Mouse (Mus musculus) heart, adult 11 months (tissue): ENCODE measurements around the gene Eprs.
A peak's percentile ranks its signal among the peaks of the same experiment; 100 is the strongest.

Experiments
- DNase-seq: peaks from one replicate; pipeline ENCODE4 v3.0.0; 2022

Gene Eprs

DNA sequence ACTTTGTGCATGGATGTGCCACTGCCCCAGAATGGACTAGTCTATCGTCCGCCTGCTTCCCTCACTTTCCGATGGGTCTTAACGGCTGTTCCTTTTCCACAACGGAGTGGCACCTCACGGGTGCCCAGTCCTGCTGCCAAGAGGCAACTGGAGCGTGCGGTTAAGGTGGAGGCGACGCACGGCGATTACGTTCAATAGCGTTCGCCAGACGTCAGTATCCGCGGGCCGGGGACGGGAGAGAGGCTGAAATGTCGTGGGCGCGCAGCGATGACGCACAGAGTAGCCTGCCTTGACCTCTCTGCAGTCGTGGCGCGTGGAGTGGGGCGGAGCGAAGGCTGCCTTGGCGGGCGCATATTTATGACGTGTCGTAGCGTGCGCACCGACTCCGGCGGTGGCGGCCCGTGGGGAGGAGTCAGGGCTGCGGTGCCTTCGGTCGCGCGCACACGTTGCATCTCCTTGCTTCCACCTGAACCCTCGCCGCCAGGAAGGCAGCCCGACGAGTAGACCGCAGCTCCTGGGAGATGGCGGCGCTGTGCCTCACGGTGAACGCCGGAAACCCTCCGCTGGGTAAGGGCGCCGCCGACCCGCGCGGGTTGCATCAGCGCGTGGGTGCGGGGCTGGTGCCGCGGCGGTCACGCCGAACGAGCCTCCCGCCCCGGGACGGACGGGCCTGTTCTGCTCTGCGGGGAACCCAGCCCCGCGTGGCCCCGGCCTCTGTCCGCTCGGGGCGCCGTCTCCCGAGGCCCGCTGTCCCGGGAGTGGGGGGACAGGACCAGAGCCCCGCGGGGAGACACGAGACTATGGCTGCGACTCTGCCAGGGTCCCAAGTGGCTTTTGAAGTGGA lies at the start of gene Eprs:
Gene Eprs (plus strand): TSS at position 368 of the 844 bp plus-strand sequence.
- peak; percentile 100 for DNase-seq

DNA sequence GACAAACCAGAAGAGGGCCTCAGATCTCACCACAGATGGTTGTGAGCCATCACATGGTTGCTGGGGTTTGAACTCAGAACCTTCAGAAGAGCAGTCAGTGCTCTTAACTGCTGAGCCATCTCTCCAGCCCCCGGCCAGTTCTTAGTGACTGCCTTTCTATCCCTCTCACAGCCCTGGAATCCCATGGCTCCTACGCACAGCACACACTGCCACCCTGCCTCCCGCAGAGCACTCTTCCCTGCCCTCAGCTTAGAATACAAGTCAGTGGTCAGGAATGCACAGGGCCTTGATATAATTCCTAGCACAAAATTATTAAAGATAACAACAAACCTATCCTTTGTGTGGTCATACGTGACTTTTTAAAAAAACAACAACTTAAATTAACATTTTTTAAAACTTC lies 48.3 kb upstream of the Eprs start:
- peak; percentile 71 for DNase-seq

DNA sequence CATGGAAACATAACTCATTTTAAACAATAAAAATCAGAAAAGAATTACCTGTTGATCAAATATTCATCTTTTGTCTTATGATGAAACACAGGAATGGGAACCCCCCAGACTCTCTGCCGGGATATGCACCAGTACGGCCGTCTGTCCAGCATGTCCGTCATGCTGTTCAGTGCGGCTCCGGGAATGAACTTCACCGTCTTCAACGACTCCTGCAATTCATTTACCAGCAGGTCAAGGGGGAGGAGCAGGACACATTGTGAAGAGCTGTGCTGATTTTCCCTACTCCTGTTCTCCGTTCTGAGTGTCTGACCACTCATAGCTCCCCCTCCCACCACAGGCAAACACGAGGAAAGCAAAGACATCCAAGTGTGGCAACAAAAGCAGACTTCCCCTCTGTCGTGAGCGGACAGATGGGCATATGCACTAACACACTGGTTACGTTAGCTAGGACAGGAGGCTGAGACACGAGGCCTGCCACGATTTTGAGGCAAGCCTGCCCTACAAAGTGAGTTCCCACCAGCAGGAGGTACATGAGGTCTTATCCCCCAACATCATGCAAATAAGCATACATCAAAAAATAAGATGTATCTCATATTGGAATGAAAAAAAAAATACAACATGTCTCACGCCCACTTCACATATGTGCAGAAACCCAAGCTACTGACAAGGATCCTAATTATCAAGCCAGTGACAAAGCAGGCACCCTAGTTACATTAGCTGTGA lies 46.8 kb upstream of the Eprs start:
- peak; percentile 59 for DNase-seq

DNA sequence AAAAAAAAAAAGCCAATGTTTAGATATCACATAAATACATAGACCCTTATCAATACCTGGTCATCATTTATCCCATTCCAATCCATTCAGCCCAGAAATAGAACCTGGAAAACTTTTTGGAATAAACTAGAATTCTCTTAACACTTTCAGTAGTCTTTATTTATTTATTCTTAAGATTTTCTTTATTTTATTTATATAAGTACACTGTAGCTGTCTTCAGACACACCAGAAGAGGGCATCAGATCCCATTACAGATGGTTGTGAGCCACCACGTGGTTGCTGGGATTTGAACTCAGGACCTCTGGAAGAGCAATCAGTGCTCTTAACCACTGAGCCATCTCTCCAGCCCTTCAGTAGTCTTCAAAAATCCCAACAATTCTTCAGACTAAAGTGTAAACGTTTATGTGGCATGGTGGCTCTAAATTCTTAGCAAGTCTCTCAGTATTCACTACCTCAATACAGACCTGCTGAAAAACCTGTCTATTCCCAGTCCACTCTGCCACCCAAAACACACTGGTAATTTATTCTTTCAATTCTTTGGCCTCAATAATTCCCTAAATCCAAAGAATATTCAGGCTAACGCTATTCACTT lies 35.0 kb upstream of the Eprs start:
- peak; percentile 17 for DNase-seq

DNA sequence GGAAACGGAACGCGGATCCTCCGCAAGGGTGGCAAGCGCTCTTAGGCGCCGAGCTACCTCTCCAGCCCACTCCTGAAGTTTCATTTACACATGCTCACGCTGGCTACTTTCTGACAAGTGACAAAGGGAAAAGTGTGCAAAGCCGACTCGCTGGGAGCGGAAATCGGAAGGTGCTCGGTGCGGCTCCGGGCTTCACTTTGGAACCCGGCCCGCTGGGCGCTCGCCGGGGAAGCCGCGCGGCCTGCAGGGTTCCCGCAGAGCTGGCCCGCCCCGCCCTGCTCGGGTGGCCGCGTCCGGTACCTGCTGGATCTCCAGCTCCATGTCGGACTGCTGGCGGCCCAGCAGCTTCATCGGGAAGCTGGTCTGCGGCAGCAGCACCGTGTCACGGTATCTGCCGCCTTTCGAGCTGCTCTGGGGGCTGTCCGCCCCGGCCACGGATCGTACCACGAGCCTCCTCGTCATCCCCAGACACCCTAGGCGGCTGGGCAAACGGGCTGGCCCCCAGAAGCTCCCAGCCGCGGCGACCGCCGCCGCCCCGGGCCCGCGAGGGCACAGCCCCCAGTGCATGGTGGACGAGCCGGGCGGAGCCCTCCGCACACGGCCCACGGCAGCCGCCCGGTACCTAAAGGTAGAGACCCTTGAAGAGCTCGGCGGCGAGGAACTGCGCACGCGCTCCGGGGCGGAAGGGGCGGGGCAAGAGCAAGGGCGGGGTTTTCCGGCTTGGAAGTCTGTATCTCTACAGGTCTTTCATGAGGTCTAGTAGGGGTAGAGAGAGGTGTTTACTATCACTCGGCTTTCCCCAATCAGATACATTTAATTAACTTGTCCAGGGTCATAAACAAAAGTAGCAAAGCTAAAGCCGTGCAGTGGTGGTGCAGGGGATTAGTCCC lies 33.9 kb upstream of the Eprs start, which contains the start of gene Iars2:
Gene Iars2 (minus strand): TSS at position 676 of the 890 bp plus-strand sequence.
- DNase-seq: peak; percentile 99

DNA sequence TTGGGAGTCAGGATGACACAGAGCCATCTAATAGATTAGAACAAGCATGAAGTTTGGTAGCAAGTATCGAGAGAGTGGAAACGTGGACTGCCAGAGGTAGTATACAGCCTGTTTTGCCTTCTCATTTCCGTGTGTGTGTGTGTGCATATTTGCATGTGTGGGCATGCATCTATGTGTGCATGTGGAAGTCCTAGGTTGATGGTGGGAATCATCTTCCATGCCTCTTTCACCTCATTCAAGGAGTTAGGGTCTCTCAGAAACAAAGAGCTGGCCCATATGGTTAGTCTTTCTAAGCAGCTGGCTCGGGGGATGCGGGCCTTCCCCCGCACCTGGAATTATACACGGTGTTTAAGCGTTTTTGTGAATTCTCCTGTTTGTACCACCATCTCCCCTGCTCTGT lies 33.0 kb upstream of the Eprs start:
- DNase-seq: peak; percentile 83

DNA sequence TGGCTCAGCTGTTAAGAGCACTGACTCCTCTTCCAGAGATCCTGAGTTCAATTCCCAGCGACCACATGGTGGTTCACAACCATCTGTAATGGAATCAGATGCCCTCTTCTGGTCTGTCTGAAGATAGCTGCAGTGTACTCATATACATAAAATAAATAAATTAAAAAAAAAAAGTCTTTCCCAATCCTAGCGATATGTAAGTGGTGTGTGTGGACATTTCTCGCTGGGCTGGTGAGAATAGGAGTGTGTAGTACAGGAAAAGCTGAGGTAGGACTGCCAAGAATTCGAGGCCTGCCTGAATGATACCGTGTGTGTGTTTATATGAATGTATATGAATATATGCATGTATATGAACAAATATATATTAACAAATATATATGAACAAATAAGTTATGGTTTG lies 31.5 kb upstream of the Eprs start:
- no peak for DNase-seq

DNA sequence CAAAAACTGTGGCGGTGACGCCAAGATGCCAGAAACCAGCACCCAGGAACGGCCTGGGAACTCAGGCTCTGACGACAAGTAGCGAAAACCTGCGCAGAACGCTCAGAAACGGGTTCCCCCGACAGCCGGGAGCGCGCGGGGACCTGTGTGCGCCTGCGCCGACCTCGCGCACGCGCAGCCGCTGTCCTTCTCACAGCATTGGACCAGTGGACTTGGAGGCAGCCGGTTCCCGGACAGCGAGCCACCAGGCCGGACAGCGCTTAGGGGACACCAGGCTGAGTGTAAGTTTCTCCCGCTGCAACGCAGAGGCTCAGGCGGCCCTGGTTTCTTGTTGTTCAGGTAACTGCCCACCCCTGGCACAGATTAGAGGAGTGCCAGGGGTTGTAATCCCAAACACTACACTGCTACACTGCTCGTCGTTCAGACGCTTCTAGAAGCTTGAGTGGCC lies 30.8 kb upstream of the Eprs start, which contains the start of gene Bpnt1:
Gene Bpnt1 (plus strand): TSS at position 167 of the 448 bp plus-strand sequence.
- DNase-seq: peak; percentile 100

DNA sequence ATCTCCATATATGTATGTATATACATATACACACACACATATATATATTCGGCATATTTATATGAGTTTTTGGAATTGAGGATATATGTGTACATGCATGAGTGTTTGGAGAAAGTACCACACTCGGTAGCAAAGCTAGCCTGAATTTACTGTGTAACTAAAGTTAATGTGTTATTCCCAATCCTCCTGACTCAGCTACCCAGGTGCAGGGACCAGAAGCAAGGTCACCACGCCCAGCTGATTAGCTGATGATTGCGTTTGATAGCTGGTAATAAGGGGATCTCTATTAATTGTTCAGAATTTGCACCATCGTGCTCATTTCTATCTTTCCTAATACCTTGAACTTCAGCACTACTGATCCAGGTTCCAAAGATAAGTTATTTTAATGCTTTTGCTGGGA lies 29.2 kb upstream of the Eprs start:
- DNase-seq: no peak

DNA sequence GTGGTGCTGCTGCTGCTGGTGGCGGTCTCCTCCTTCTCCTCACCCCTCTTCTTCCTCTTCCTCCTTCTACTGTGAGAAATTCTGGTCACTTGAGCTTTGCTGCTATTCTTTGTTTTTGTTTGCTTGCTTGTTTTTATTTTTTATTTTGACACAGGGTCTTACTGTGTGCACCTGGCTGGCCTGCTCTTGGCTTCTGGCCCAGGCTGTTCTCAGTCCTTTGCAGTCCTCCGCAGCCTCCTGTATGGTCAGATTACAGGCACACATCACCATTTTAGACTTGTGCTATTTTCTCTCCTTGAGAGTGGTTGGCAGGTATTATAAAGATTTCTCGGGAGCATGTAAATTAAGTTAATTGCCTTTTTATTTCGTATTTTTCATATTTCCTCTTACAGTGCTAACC lies 28.7 kb upstream of the Eprs start:
- peak; percentile 85 for DNase-seq

DNA sequence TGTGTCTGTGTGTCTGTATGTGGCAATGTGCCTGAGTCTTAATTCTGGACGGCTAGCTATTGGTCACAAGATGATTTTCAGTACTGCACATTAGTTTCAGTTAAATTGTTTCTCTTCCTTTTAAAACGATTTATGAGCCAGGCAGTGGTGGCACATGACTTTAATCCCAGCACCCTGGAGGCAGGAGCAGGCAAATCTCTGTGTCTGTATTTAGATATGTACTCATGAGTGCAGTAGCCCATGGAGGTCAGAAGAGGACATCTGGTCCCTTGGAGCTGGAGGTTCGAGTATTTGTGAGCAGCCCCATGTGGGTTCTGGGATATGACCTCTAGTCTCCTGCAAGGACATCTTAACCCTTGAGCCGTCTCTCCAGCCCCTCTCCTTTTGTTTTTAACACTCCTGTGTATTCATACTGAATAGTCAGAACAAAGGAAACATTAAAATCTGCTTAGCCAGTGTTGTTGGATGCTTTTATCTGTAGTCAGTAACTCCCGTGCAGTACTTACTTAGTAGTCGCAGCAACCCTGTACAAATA lies 27.5 kb upstream of the Eprs start:
- DNase-seq: no peak

DNA sequence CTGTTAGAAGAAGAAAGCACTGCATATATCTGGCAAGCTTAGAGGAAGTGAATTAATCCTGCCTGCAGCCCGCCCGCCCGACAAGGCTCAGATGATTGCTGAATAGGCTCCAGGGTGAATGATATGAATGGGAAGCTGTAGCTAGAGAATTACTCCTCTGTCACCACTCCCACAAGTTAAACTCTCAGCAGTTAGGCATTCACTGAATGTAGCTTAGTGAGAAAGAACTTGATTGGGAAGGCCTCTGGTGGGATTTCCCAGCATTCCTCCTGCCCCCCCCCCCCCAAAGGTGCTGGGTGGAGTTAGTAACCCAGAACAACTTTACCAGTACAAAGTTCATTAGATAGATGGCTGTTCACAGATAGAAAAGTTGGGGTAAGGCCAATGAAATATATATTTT lies 26.3 kb upstream of the Eprs start:
- DNase-seq: no peak

DNA sequence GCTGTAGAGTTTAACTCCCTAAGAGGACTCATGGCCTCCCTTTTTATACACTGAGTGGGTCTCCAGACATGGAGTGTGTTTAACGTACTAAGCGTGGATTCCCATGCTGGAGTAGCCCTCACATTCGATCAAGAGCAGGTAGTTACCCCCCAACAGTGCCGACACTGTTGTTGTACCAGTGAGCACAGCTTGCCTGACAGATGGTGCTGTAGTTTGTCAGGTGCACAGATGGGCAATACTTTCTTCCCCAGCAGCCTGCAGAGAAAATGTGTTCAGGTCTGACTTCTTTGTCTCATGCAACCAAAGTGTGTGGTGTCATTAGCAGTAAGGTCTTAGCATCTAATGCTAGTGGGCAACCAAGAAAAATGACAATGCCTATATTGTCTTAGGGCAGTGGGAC lies 20.4 kb upstream of the Eprs start:
- peak; percentile 46 for DNase-seq

DNA sequence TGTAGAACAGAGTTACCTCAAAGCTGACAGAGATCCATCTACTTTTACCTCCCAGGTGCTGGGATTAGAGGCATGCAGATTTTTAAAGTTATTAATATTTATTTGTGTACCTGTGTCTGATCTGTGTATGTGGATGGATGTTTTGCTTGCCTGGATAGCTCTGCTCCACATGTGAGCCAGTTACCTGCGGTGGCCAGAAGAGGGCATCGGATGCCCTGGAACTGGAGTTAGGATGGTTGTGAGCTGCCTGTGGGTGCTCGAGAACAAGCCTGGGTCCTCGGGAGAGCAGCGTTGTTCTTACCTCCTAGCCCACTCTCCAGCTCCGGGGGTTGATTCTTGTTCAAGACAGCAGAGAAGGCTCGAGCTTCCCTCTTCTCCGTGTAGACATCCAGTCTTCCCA lies 19.4 kb upstream of the Eprs start:
- peak; percentile 36 for DNase-seq

DNA sequence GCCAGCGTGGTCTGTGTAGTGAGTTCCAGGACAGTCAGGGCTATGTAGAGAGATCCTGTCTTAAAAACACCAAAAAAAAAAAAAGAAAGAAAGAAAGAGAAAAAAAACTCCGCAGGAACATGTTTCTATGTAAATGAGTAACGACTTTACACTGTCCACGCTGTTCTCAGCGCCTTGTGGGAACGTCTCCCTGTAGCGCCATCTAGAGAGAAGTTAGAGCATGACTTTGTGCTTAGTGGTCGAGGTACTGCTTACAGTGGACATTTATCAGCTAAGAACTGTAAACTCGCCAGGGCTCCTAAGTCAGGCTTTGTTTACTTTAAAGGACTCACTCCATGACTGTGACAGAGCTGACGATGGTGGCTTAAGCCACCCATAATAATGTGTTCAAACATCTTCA lies 16.7 kb upstream of the Eprs start:
- peak; percentile 23 for DNase-seq

DNA sequence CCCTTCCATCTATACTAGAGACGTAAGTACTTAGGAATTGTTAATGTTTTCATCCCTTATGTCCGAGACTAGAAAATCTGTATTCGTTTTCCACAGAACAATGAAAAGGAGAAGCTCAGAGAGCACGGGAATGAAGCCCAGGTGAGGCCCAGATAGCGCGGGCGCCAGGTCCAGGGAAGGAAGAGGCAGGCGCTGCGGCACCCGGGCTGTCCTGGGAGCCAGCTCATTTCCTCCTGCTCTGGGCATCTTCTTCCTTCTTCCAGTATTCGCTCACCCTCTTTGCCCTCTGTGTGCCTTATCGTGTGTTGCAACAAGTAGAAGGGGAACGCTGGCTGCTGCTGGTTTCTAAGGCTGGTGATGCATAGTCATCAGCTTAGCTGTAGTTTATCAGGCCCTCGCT lies 13.1 kb upstream of the Eprs start:
- DNase-seq: peak; percentile 66

DNA sequence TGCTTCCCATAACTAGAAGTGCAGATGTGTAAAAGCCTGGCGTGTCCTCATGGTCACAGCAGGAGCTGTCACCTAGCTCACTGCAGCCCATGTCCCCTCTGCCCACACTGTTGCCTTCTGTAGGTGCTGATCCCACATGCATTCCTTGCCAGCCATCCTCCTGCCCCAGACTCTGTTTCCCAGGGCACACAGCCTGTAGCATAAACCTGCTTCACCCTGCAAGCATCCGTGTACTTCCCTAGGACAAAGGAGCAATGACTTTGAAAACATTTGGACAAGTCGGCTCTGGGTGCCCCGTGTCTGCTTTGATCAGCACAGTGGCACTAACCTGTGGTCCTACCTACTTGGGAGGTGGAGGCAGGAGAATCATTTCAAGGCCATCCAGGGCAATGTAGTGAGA lies 12.2 kb upstream of the Eprs start:
- DNase-seq: peak; percentile 68

DNA sequence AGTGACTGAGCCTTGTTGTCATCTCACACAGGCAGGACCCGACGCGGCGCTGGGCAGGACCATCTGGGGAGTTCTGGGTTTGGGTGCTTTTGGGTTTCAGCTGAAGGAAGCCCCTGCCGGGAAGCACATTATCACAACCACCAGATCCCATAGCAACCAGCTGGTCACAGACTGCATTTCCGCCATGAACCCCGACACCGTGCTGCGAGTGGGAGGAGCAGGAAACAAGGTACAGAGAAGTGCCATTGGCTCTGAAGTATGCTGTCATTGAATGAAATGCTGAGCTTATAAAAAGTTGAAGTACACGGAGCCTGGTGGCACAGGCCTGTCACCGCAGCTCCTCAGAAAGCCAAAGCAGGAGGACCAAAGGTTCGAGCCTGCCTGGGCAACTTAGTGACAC lies 10.7 kb upstream of the Eprs start:
- peak; percentile 61 for DNase-seq

DNA sequence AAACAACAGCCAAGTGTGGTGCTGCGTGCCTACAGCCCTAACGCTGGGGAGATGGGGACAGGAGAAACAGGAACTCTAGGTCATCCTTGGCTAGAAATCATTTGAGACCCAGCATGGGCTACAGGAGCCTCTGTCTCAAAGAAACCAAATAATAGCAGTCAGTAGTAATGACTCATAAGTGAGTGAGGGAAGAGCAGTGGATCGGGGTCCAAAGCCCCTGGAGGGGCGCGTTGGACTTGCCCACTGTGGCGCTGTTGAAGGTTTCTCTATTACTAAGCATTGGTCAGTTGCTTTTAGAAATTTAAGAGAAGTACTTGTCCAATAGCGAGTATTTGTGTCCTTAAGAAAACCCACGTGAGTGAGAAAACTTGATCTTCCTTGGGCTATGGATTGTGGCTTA lies 9.5 kb upstream of the Eprs start:
- peak; percentile 77 for DNase-seq

DNA sequence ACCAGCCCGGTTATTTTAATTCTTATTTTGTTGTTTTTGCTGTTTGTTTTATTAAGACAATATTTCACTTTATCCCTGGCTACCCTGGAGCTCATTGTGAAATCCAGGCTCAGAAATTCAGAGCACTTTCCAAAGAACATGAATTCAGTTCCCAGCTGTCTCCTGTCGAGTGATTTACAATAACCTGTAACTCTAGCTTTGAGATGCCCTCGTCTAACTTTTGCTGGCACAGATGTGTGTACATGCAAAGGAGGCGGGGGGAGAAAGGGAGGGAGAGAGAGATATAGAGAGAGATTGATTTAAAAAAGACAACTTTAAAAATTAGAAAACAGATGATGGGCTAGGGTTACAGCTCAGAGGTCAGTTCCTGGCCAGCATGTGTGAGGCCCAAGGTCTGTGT lies 8.1 kb upstream of the Eprs start:
- peak; percentile 58 for DNase-seq

DNA sequence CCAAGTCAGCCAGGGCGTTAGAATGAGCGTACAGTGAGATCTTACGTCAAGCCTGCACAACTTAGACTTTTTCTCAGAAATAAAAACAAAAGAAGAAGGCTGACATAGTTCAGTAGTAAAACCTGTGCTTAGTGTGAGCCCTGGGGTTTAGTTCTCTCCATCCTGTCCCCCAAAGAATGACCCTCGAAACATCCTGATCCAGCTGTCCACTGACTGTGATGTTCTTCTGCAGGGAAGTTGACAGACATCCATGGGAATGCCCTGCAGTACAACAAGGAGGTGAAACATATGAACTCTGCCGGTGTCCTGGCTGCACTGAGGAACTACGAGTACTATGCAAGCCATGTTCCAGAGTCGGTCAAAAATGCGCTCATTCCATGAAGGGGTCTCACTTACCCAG lies 6.6 kb upstream of the Eprs start:
- peak; percentile 78 for DNase-seq

DNA sequence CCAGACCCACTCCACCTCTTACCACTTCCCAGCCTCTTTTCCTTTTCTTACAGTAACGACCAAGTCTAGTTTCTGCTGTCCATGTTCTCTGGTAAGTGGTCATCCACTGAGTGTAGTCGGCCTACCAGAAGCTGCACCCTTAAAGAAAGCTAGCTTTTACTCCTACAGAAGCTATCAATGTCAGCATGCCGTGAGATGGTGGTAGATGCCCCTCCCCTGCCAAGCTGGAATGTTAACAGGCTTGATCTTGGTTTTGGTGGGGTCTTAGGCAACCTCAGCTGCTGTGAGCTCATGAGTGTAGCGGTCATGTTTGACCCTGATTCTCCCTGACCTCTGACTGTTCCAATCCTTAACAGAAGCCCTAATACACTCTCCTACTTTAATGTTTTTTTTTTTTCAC lies 4.6 kb upstream of the Eprs start:
- DNase-seq: peak; percentile 79
